Mouse (Mus musculus) erythroid progenitor cell, adult 5-6 weeks (primary cell): ENCODE results near the gene Tnip2. TPM values are rescaled to one million over a fixed set of nuclear protein-coding genes. Genes with fewer than 3 reads are reported as not detected.
A peak's percentile ranks its signal among the peaks of the same experiment; 100 is the strongest.

Experiments used
- ATAC-seq: replicated peaks from 2 replicates; pipeline ENCODE4 v1.8.0; 2016; ENCODE audit warnings: moderate number of reproducible peaks, mild to moderate bottlenecking, moderate TSS enrichment, inconsistent platforms; ENCODE audit not compliant: poor library complexity, low FRiP score, severe bottlenecking
- total RNA-seq, 2 experiments: library from RNA; stranded (forward) in 1 of 2; stranded (reverse) in 1 of 2; fragments of 150-400 nt in 1 of 2; fragments of 186-747, 209-891 nt in 1 of 2; gene quantifications; 2 replicates each; pipeline versions ENCODE4 v1.2.3 to v1.2.4; 2015 to 2017; ENCODE audit warnings: low replicate concordance in 2 of 2

Gene Tnip2
- total RNA-seq, 2 experiments from 2014 or later = 0.23 TPM; not detected in 1

DNA sequence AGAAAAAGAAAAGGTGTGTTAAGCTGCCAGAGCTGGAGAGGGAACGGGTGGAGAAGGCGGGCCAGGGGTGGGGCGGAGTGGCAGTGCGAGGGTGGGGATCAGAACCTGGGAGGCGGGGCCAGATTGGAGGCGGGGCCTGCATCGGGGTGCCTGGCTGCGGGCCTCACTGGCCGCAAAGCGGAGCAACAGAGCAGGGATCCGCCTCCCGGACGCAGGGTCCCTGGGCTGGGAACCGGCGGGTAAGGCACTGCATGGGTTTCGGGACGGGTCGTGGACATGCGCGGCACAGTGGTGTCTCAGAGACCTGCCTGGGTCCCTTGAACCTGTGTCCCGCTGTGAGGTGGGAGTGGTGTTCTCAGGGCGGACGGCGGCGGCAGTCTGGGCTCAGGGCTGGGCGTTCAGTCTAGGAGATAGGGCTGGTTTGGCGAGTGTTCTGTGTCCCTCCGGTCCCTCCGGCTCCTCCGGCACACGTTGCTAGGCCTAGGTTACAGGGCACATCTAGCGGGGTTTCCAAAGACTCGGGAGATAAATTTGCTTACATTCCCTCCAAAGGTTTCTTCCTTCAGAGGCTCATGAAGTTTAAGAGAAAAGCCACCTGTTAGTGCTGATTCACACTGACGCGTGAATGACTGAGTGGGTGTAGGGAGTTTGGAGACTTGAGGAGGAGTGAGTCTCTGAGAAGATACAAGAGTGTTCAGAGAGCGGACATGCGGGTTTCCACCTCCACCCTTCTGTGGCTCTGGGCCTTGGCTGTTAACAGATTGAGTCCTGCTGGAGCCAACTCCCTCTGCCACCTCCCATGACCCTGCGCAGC, 12.1 kb upstream of the Tnip2 start, which contains the start of gene Sh3bp2:
Gene Sh3bp2 (plus strand): TSS at position 176 of the 814 bp plus-strand sequence.
- ATAC-seq = peak; percentile 94

DNA sequence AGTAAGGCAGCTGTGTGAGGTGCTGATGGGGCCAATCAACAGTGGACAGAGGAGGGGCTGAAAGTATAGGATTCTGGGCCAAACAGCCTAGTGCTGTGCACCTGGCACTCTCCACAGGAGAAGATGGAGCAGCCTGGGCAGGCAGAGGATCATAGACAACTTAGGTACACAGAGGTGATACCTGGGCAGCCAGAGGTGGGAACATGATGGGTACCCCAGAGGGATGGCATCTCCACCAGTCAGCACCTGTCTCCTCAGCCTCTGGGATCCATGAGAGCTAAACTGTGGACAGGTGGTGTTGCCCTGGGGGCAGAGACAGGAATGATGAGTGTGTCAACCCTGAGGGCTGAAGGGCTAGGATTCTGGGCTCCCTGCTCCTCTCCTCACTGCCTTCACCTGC, 10.7 kb upstream of the Tnip2 start:
- ATAC-seq = no peak

DNA sequence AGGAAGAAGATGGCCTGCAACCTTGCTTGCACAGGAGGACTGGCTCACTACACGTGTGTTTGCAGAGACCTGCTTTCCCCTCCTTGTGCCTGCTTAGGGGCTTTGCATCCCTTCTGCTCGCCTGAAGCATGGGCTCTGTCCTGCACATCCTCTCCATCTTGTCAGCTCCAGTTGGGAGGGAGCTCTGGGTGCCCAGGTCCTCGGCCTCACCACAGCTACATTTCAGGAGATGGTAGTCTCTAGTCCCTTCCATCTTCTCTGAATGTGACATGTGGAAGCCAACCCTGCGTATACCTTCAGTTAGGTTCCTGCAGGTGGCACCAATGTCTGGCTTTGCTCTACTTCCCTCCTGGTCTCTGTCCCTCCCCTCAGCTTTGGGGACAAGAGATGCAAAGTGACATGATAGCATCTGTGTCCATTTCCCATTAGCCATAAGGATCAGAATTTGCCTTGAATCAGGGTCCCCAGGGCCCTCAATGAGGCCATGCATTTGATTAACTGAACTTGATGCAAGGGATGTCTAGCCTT, 10.2 kb upstream of the Tnip2 start:
- ATAC-seq = no peak

DNA sequence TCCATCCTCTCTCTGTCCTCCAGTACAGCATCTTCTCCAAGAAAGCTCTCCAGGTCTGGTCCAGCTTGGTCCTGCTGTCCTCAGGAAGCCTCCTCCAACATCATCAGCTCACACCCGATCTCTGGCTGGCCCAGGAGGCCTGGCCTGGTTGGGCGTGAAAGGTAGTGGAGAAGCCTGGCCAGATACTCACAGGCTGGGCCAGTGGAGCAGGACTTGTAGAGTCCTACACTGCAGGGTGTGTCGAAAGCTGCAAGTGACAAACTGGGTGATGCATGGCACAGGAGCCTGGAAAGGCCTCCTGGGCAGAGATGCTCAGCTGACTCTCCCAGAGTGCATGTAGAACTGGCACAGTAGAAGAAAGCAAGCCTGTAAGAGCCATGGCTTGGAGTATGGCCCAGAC, 7.5 kb upstream of the Tnip2 start:
- no peak for ATAC-seq

DNA sequence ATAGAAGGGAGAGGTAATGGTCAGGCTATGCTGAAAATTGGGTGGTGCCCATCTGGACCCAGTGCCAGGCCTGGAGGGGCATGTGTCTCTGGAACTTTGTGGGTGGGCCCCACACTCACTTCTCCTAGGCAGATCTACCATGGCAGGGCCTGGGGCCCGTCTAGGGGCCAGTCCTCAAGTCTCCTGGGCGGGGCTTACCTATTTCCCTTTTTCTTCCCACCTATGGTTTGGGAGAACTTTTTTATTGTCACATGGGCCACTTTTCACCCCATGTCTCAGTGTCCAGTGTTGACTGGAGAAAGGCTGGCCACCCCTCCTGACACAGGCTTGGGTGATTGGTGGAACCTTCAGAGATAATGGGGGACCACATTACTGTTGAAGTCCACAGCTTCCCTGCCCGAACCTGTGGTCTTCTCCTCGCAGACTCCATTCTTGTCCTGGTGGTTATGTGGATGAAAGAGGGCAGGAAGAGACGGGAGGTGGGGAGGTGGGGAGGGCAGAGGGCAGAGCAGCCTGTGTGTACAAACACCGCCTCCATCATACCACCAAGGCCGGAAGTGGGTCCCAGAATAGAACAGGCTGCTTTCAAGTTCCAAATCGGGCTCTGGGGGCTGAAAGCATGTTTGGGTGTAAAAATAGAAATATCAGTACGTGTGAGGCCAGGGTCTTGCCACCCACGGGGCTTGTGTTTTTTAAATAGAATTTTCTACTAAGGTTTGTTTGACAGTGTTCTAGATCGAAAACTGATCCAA, 6.8 kb upstream of the Tnip2 start:
- no peak for ATAC-seq

DNA sequence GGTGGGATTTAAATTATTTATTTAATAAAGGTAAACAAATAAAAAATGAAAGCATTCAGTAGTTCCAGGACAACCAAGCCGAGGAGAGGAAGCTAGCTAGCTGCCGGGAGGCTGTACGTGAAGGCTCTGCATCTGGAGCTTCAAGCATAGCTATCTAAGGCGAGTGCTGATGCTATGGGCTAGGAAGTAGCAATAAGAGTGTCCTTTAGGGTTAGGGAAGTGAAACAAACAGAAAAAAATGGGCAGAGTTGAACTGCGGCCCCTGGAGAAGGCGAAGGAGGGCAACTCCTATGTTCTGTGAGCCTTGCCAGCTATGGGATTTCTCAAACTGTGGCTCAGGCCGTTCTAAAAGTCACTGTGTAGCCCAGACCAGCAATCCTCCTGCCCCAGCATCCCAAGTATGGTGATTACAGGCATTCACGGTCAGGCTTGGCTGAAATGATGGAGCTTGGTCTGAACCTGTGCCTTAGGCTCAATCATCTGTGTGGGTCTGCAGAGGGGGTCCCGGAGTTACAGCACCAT, 5.7 kb upstream of the Tnip2 start:
- ATAC-seq = no peak

DNA sequence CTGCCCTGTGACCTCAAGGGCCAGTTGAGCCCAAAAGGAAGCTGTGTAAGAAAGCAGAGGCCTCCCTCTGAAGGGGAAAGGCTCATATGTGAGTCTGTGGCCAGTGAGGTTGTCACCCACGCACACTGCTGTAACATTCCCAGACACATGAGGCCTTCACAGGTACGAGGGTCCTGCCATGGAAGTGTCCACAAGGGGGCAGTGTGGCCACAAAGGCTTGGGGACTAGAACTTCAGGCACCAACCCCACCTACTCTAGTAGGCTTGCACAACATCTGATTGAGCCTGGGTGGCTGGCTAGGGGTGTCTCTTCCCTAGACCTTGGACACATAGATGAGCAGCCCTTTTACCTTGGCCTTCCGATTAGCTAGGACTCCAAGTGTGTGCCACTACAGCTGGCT, 4.1 kb upstream of the Tnip2 start:
- ATAC-seq = peak; percentile 52

DNA sequence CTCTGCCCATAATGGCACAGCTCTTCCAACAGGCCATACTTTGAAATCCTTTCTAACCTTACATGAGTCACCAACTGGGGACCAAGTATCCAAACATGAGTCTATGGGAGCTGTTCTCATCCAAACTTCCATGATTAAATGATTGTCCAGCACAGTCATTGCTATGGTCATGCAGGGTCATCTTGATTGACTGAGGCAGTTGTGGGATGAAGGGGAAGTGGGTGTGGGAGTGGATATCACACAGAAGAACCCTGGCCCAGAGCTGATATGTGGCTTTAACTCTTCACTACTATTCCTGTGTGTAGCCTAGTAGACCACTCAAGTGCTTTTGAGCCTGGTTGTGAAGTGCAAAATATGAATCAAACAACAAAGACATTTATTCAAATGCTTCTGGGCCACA, 1.3 kb upstream of the Tnip2 start:
- no peak for ATAC-seq

DNA sequence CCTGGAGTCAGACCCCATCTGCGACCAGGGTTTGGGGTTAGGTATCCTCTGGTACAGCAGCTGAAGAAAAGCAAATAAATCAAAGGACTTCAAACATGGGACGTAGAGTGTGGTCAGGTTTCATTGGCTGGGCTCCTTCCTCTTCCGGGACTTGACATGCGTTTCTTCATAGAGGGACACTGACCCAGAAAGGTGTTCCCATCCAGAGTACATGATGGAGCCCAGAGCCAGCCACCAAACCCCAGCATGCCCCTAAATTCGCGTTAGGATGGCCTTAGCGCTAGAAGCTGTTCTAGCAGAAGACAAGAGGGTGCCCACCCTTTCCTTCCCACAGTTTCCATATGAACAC, 401 bp upstream of the Tnip2 start:
- ATAC-seq = peak; percentile 26

DNA sequence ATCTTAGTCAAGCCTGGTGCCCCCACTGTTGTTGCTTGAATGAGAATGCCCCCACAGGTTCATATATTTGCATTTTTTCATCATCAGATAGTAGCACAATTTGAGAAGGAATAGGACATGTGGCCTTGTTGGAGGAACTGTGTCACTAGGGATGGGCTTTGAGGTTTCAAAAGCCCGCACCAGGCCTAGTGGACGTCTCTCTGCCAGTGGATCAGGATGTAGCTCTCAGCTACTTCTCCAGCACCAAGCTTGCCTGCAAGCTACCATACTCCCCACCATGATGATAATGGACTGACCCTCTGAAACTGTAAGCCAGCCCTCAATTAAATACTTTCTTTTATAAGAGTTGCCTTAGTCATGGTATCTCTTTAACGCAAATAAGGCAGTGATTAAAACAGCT, 1.3 kb downstream of the Tnip2 start:
- ATAC-seq = no peak

DNA sequence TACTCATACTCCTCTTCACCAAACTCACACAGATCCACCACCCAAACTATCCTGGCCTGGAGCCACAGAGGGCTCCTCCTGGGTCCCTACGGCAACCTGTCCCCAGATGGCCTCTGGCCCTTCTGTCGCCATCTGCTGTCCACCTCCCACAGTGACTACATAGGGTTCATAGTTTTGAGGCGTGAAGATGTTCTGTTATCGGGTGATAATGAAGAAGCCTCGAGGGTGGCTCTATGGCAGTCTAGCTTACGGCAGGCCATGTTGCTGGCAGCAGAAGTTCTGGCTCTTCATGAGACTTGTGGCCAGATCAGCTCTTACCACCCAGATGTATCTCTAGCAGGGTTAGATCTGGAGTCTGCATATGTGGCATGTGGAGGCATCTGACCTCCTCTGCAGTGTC, 11.0 kb downstream of the Tnip2 start:
- peak; percentile 69 for ATAC-seq

DNA sequence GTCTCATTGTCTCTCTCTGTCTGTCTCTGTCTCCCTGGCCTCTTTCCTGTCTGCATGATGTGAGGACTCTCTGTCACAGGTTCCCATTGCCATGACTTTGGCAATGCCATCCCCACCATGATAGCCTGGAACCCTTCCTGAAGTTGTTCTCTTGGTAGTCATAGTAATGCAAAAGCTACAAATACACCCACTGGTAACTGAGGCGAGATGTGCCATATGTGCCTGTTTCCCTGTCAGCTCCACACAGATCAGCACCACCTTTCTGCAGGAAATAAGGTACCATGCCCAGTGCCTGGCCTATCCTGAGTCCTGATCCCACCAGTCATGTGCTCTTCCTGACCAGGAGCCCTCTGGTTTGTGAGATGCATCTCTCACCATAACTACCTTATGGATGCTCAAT, 11.4 kb downstream of the Tnip2 start:
- 0 out of 2 replicates have a peak, but pooled peaks have one; percentile 5 for ATAC-seq

DNA sequence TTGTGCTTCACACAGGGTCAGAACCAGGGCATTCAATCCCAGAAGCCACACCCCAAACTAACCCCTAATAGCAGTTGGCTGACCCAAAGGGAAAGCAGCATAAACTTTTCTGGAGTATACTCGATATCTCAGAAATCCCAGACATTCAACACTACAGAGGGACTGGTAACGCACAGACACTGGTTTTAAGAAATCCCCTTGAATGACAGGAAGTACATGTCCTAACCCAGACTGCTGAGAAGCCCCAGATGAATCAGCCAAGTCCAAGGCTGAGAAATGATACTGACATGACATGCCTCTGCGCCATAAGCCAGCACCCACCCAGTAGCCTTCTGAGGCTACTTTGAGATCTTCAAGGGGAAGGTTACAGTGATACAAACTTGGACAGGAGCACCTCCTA, 12.2 kb downstream of the Tnip2 start:
- ATAC-seq = no peak

DNA sequence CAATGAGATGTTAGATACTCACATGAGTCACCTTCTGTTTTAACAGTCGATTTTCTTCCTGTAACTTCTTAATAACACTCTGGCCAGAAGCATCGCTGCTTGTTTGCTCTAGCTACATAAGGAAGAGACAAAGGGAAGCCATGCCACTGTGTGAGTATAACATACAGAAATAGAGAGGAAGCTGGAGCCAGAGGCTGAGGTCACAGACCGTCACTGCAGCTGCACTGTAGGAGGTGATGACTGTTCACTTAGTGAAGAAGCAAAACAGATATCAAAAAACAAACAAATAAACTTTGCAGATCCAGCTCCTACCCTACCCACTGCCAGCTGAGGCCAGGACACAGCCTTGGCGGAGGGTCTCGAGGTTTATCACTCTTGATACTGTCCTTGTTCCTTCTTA, 12.9 kb downstream of the Tnip2 start:
- no peak for ATAC-seq

DNA sequence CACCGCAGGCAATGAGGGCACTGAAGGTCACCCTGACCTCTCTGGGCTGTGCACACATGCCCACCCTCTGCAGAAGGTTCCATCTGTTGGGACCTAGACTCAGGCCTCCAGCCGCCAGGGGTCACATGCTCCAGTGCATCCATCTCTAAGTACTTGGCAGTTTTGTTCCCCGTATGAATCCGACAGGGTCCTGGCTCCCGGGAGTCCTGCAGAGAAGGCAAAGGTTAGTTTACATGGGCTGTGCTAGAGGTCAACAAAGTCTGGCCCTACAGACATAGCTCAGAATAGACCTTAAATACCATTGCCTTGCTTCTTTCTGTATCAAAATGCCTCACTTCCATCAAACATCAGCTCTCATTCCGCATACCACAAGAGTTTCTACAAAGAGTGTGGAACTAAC, 17.0 kb downstream of the Tnip2 start:
- ATAC-seq = no peak

DNA sequence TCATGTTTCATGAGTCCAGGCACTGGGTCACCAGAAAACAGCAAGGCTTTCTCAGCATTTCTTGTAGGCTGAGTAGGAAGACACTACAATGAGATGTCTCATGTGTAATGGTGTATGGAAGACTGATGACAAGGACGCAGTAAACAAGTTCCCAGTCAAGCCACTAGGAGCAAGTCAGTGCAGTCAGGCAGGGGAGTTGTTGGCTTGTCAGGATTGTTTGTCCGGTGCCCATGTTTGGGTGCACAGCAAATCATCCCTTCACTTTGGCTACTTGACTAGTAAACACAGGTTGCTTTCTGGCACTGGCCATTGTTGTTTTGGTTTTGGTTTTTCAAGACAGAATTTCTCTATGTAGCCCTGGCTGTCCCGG, 24.4 kb downstream of the Tnip2 start:
- ATAC-seq = 0 out of 2 replicates have a peak, but pooled peaks have one; percentile 25

DNA sequence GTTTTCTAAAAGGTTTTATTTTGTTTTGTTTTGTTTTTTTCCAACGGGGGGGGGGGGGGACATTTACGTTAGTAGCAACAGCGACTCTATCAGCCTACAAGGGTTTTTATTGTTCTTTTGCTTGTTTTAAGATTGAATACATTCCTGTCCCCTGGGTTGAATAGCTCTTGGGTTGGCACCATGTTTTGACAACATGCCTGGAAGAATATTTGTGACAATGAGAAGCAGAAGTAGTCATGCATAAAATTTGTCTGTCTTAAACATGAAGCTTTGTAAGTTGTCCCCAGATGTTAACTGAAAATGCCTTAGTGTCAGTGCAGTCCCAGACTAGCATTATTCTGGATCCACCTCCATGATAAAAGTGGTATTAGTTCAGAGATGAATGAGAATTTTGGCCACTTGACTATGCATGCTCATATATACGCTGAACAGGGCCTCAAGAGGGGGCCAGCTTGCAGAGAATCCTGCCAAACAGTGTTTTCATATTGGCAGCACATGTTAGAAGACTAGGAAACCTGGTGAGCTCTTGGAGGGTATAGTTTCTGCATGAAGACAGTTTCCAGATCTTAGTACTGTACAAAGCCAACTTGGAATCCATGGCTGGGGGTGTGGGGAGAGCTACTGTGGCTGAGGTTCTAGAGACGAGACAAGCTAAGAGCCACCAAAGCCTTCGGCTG, 24.9 kb downstream of the Tnip2 start:
- ATAC-seq = no peak

DNA sequence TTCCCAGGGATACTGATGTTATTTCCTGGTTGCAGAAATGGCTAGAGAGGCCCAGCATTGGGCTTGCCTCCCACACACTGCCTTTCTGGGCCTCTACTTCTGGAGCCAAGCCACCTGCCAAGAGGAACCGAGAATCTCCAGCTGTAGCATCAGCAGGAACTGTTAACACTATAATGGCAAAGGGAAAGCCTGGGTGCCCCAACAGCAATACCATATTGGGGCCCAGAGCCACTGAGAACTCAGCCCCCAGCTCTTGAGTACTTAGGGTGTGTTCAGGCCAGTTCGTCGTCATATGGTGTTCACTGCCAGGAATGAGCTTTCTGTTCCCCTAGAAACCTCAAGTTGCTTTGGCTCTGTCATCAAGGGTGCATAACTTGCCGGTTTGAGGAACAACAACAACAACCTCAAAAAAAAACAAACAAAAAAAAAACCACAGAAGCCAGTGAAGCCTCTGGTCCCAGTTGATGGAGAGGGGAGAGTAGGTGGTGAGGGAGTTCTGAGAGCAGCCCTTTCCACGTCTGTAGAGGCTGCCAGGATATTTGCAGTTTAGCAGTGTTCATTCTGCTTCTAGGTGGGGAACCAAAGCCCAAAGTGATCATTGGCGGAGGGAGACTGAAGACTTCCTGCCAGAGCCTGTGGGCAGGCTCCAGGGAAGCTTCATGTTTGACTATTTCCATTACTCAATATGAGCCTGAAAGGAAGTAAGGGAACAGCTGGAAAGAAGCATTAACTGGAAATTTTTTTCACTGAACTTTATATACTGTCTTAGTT, 26.3 kb downstream of the Tnip2 start:
- ATAC-seq = no peak

DNA sequence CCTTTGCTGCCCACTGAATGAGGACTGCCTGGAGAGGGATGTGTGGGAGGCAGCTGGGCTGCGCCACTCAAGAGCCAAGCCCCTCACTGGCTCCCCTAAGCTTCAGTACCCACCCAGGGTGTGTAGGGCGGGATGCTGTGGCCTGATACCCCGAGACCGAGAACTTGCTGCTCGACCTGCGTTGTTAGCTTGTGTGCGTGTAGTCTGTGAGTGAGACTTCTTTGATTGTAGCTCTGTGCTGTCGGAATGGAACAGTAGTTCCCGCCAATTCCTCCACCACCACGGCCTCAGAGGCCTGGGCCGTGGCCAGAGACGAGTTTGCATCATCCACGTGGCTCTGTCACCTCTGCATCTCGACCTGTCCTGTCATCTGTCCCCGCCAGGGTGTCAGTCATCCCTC, 28.1 kb downstream of the Tnip2 start:
- 0 out of 2 replicates have a peak, but pooled peaks have one; percentile 40 for ATAC-seq

DNA sequence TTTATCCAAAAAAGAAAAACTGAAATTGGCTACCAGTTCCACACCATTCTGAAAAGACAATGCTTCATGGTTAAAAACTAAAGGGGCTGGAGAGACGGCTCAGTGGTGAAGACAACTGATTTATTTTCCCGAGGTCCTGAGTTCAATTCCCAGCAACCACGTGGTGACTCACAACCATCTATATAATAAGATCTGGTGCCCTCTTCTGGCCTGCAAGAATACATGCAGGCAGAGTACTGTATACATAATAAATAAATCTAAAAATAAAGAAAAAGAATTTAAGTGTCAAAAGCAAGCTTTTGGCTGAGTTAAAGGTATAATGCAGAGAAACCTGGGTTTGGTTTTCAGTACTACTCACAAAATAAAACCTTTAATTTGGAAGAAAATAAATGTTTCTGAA, 32.9 kb downstream of the Tnip2 start:
- no peak for ATAC-seq
